8 mouse cellular contexts compared by ENCODE assay signal in genomic region chr6:29917383-29917720, GRCm38 (mm10). TPM values are rescaled to one million over a fixed set of nuclear protein-coding genes. Genes with fewer than 3 reads are reported as not detected.
DNase-seq lines count a peak whose midpoint lies in the region; ATAC-seq and TF ChIP-seq lines count a peak whose summit lies in the region.

No protein-coding gene starts in this region.

- under 1% methylated on average over 21 of the region's 21 CpGs for WGBS in liver, embryonic 12.5 days (ENCODE audit: insufficient replicate concordance)
- under 1% methylated on average over 21 of the region's 21 CpGs for WGBS in neural tube, embryonic 15.5 days

- H3K27ac ChIP-seq in testis, adult 2 months (ENCODE audit: control insufficient read depth, insufficient read depth, low read depth, low read length), result peak overlapping the region; percentile 93
- H3K27ac ChIP-seq in liver, embryonic 12.5 days, result no peak overlapping the region
- peak overlapping the region; percentile 58 for H3K27ac ChIP-seq in neural tube, embryonic 15.5 days (replicated peaks)

- H3K4me1 ChIP-seq in testis, adult 2 months (ENCODE audit: control insufficient read depth, insufficient read depth, low read length), result peaks cover 2% of the 10 kb centered on the region
- peaks cover 17% of the 10 kb centered on the region for H3K4me1 ChIP-seq in liver, embryonic 12.5 days
- H3K4me1 ChIP-seq in neural tube, embryonic 15.5 days, result peaks cover 9% of the 10 kb centered on the region

- ATAC-seq in common myeloid progenitor, adult 5-6 weeks (replicated peaks; ENCODE audit: low read depth, poor library complexity, severe bottlenecking), result peak; percentile 17; the same call in 1 of the 2 replicates
- peak; percentile 38 for ATAC-seq in liver, embryonic 12.5 days
- ATAC-seq in neural tube, embryonic 15.5 days (ENCODE audit: low FRiP score), result peak; percentile 83
- no peak for ATAC-seq in inflammation-experienced regulatory T-cells, adult 6 months

- DNase-seq in testis, postnatal 14 days (ENCODE audit: low spot score), result no peak
- DNase-seq in heart, postnatal 4 days, result peak; percentile 65
- DNase-seq in spleen, adult 18-20 months, result no peak

- peak overlapping the region; percentile 93 for H3K4me3 ChIP-seq in testis, adult 2 months (ENCODE audit: control insufficient read depth, low read depth, low read length)
- peak overlapping the region; percentile 77 for H3K4me3 ChIP-seq in liver, embryonic 12.5 days
- H3K4me3 ChIP-seq in neural tube, embryonic 15.5 days (replicated peaks), result peak overlapping the region; percentile 71

- H3K27me3 ChIP-seq in testis, adult 2 months (ENCODE audit: control insufficient read depth, insufficient read depth, low read length), result no peaks in the 10 kb centered on the region
- peaks cover 53% of the 10 kb centered on the region for H3K27me3 ChIP-seq in liver, embryonic 12.5 days (replicated peaks)
- peaks cover 26% of the 10 kb centered on the region for H3K27me3 ChIP-seq in neural tube, embryonic 15.5 days (replicated peaks)

- TF ChIP-seq POLR2A in testis, adult 2 months (IDR thresholded peaks at IDR 0.05; ENCODE audit: control insufficient read depth, low read depth, low read length), result no peak

- peak overlapping the region; percentile 75 for H3K9ac ChIP-seq in liver, embryonic 12.5 days
- H3K9ac ChIP-seq in neural tube, embryonic 15.5 days (replicated peaks), result peak overlapping the region; percentile 59

- no peaks in the 10 kb centered on the region for H3K9me3 ChIP-seq in liver, embryonic 12.5 days (replicated peaks)
- no peaks in the 10 kb centered on the region for H3K9me3 ChIP-seq in neural tube, embryonic 15.5 days (replicated peaks)

- no peaks in the 10 kb centered on the region for H3K36me3 ChIP-seq in testis, adult 2 months (ENCODE audit: control insufficient read depth, insufficient read depth, low read length)
- no peaks in the 10 kb centered on the region for H3K36me3 ChIP-seq in liver, embryonic 12.5 days
- H3K36me3 ChIP-seq in neural tube, embryonic 15.5 days, result no peaks in the 10 kb centered on the region

- no peak for TF ChIP-seq CTCF in testis, adult 2 months (IDR thresholded peaks at IDR 0.05; ENCODE audit: control insufficient read depth, insufficient read depth, insufficient replicate concordance, low read depth, low read length)

- H3K4me2 ChIP-seq in liver, embryonic 12.5 days, result peak overlapping the region; percentile 100
- peak overlapping the region; percentile 77 for H3K4me2 ChIP-seq in neural tube, embryonic 15.5 days

RNA-seq across cellular contexts. Expression of gene Strip2, which starts 0.5 kb away (rescaled TPM):
- 7.4 and 9.0 TPM in 2 replicates for polyA plus RNA-seq in testis, adult 2 months (2012; rRNA removed)
- 0.69 TPM in 1 of 2 replicates, not detected in the other for total RNA-seq in common myeloid progenitor, adult 5-6 weeks (2017)
- total RNA-seq in heart, postnatal 4 days (2021), result 10 to 100 TPM; 88.5 to 98.9 TPM
- 0.54 and 0.72 TPM in 2 replicates for polyA plus RNA-seq in liver, embryonic 12.5 days (2016; fragmentation: Nextera tagmentation; extraction: Ambion mirVana)
- 4.6 and 4.8 TPM in 2 replicates for polyA plus RNA-seq in neural tube, embryonic 15.5 days (2015; fragmentation: Nextera tagmentation; extraction: Ambion mirVana)
- polyA plus RNA-seq in inflammation-experienced regulatory T-cells, adult 6 months (2017; shearing (Covaris generic)), result under 1 TPM in 1 of 3 experiments, not detected in 2; 0.12 TPM
